Mouse (Mus musculus) erythroblast, embryonic 14.5 days (primary cell): ENCODE data around the gene Cphx3.
"Not testable (repeated sequence)": the region's sequence is repeated elsewhere in the genome, so short reads cannot be mapped to it uniquely, and the experiment has no call there.

Experiments
- GATA1 ChIP-seq: IDR thresholded peaks from 2 replicates; pipeline ENCODE4 v1.6.1; 2012; ENCODE audit warnings: low read length, inconsistent platforms, mixed read lengths
- TAL1 ChIP-seq: IDR thresholded peaks from 3 replicates; pipeline ENCODE4 v1.6.1; 2012; ENCODE audit warnings: low read length, inconsistent platforms, mixed read lengths

- TF ChIP-seq GATA1, TAL1: not testable (repeated sequence)
Observed at GRCm38 (mm10) chr14:26162423-26162822, 80.3 kb downstream of the Cphx3 start.
